Mouse (Mus musculus): Measurements from ENCODE around the gene Gm572. TPM values are rescaled to one million over a fixed set of nuclear protein-coding genes. Genes with fewer than 3 reads are reported as not detected.

Gm572 gene
- polyA plus RNA-seq, 1 experiment from 2014 or later = not detected

DNA sequence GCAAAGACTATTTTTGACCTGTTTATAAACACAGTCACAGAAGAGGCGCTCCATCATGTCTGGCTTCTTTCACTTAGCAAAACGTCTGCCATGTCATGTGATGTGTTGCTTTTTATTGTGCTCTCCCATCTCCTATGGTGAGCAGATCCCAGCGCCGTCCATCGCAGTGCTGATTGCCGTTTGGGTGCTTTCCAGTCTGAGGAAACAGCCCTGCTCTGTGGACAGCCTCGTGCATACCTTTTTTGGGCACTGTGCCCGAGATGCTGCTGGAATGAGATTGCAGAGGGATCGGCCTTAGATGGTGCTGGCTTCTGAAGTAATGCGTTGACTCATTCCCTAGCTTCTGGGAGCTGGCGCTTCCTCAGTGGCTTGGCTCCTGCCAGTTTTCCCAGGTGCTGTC is 3.5 kb downstream of the Gm572 start:
- ATAC-seq (replicated peaks; ENCODE audit: low FRiP score, low TSS enrichment, low read depth) (peak; percentile 57; the same call in 1 of the 2 replicates), DNase-seq (ENCODE audit: low spot score) (peak; percentile 67)
- no peak overlapping the region for H3K9ac ChIP-seq (ENCODE audit: low read length)
- no peaks in the 10 kb centered on the region for H3K27me3 ChIP-seq (replicated peaks; ENCODE audit: control insufficient read depth, insufficient read depth, low read length)
- WGBS = 29% methylated on average over 11 of the region's 11 CpGs
- H3K4me2 ChIP-seq (ENCODE audit: low read length) = no peak overlapping the region
- H3K9me3 ChIP-seq (ENCODE audit: control insufficient read depth, low read length) = no peaks in the 10 kb centered on the region
- peaks cover 5% of the 10 kb centered on the region; the same call in 1 of the 2 replicates for H3K4me1 ChIP-seq (replicated peaks; ENCODE audit: control insufficient read depth, insufficient read depth, low read length)
- H3K36me3 ChIP-seq (ENCODE audit: control insufficient read depth, insufficient read depth, low read length) = no peaks in the 10 kb centered on the region
- no peak overlapping the region for H3K4me3 ChIP-seq (ENCODE audit: low read depth, low read length)
- H3K27ac ChIP-seq (ENCODE audit: low read depth) = peak overlapping the region; percentile 43; the same call in 1 of the 2 replicates

DNA sequence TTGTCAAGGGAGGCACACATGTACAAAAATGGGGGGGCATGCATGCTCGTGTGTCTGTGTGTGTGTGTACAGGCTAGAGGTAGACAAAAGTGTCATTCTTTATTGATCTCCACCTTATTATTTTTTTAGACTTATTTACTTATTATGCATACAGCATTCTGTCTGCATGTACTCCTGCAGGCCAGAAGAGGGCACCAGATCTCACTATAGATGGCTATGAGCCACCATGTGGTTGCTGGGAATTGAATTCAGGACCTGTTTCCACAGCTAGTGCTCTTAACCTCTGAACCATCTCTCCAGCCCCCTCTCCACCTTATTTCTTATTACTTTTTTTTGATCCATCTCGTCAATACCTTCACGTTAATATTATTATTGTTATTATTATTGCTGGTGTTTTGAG is 6.2 kb downstream of the Gm572 start:
- DNase-seq (ENCODE audit: low spot score) = no peak
- H3K4me2 ChIP-seq (ENCODE audit: low read length) = no peak overlapping the region
- no peaks in the 10 kb centered on the region for H3K4me1 ChIP-seq (replicated peaks; ENCODE audit: control insufficient read depth, insufficient read depth, low read length)
- 70% methylated on average over 3 of the region's 3 CpGs for WGBS
- 0 out of 2 replicates have a peak, but pooled peaks cover 3% of the 10 kb centered on the region for H3K9me3 ChIP-seq (ENCODE audit: control insufficient read depth, low read length)
- H3K9ac ChIP-seq (ENCODE audit: low read length) = no peak overlapping the region
- no peak overlapping the region for H3K4me3 ChIP-seq (ENCODE audit: low read depth, low read length)
- H3K36me3 ChIP-seq (ENCODE audit: control insufficient read depth, insufficient read depth, low read length) = no peaks in the 10 kb centered on the region
- no peak for ATAC-seq (replicated peaks; ENCODE audit: low FRiP score, low TSS enrichment, low read depth)
- H3K27me3 ChIP-seq (replicated peaks; ENCODE audit: control insufficient read depth, insufficient read depth, low read length) = no peaks in the 10 kb centered on the region
- H3K27ac ChIP-seq (ENCODE audit: low read depth) = no peak overlapping the region

DNA sequence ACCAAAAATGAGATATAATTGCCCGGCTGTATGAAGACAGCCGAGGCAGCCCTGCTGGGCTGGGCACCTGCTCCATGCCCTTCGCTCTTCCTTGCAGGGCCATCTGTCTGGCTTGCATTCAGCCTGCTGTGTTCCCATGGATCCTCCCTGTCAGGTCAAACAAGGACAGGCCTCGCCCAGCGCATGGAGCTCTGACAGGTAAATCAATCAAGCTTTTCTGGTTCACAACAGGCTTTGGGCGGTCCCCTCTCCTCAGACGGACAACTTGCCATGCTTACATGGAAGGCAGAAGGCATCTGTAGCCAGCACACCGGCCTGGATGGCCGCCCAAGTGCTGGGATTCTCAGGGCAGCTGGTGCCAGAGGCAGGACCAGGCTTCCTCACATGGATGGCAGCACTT is 7.9 kb downstream of the Gm572 start:
- no peak overlapping the region for H3K4me2 ChIP-seq (ENCODE audit: low read length)
- H3K9me3 ChIP-seq (ENCODE audit: control insufficient read depth, low read length) = 0 out of 2 replicates have a peak, but pooled peaks cover 3% of the 10 kb centered on the region
- no peaks in the 10 kb centered on the region for H3K27me3 ChIP-seq (replicated peaks; ENCODE audit: control insufficient read depth, insufficient read depth, low read length)
- 53% methylated on average over 9 of the region's 9 CpGs for WGBS
- ATAC-seq (replicated peaks; ENCODE audit: low FRiP score, low TSS enrichment, low read depth) = peak; percentile 54; the same call in 1 of the 2 replicates
- no peaks in the 10 kb centered on the region for H3K36me3 ChIP-seq (ENCODE audit: control insufficient read depth, insufficient read depth, low read length)
- DNase-seq (ENCODE audit: low spot score) = no peak
- H3K4me1 ChIP-seq (replicated peaks; ENCODE audit: control insufficient read depth, insufficient read depth, low read length) = no peaks in the 10 kb centered on the region
- no peak overlapping the region for H3K27ac ChIP-seq (ENCODE audit: low read depth)
- H3K4me3 ChIP-seq (ENCODE audit: low read depth, low read length) = no peak overlapping the region
- H3K9ac ChIP-seq (ENCODE audit: low read length) = no peak overlapping the region

DNA sequence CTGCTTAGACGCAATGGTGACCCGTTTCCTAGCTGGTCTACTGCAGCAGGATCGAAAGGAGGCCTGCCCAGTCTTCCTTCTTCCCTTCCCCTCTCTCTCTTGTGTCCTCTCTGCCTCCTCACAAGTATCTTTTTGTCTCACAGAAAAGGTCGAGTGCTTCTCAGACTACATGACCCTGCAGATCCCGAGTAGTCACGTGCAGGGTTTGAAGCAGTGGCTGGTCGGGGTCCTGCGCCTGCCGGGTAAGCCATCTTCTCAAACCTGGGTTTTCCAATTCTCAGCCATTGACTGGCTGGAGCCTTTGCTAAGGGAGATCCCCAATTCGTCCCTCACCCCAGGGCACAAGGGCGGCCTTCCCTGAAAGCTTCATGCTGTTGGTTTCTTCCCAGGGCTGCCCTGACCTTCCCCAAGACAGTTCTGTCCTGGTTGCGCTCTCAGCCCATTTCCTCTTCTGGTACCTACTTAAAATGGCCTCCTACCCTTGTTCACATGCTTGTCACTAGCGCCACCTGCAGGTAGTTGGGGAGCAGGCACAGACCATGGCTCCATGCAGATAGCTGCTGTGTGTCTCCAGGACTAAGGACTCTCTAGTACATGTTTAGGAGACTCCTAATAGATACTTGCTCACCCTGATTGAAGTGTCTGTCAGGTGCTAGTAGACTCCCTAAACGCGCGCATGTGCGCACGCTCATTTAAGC is 11.7 kb downstream of the Gm572 start:
- H3K27ac ChIP-seq (ENCODE audit: low read depth) = no peak overlapping the region
- no peaks in the 10 kb centered on the region for H3K27me3 ChIP-seq (replicated peaks; ENCODE audit: control insufficient read depth, insufficient read depth, low read length)
- no peaks in the 10 kb centered on the region for H3K4me1 ChIP-seq (replicated peaks; ENCODE audit: control insufficient read depth, insufficient read depth, low read length)
- H3K4me2 ChIP-seq (ENCODE audit: low read length) = no peak overlapping the region
- no peak for DNase-seq (ENCODE audit: low spot score)
- H3K4me3 ChIP-seq (ENCODE audit: low read depth, low read length) = no peak overlapping the region
- 84% methylated on average over 18 of the region's 18 CpGs for WGBS
- no peak for ATAC-seq (replicated peaks; ENCODE audit: low FRiP score, low TSS enrichment, low read depth)
- no peak overlapping the region for H3K9ac ChIP-seq (ENCODE audit: low read length)
- 0 out of 2 replicates have a peak, but pooled peaks cover 3% of the 10 kb centered on the region for H3K9me3 ChIP-seq (ENCODE audit: control insufficient read depth, low read length)
- H3K36me3 ChIP-seq (ENCODE audit: control insufficient read depth, insufficient read depth, low read length) = no peaks in the 10 kb centered on the region

DNA sequence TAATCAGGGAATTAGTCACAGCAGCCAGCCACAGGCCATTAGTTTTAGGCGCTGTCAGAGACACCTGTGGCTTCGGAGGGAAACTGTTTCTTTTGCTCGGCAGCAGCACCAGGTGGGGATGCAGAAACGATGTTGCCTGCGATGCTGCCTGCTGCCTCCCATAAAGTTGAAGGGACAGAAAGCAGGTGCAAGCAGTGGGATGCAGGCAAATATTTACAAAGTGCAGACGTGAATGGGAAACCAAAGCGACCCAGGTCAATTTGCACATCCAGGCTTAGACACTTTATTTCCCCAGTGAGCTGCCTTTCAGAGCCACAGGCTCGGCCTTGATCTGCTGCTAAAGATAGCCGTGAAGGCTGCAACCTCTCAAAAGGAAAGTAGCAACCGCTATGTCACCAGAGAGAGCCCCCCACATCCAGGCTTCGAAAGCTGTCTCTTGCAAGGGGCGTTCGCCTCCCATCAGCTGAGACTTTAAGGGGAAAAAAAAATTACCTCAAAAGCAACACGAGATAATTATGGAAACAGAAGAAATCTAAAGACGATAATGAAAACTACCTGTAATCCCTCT is 13.7 kb downstream of the Gm572 start:
- H3K9ac ChIP-seq (ENCODE audit: low read length) = no peak overlapping the region
- H3K36me3 ChIP-seq (ENCODE audit: control insufficient read depth, insufficient read depth, low read length) = no peaks in the 10 kb centered on the region
- H3K9me3 ChIP-seq (ENCODE audit: control insufficient read depth, low read length) = 0 out of 2 replicates have a peak, but pooled peaks cover 3% of the 10 kb centered on the region
- H3K4me1 ChIP-seq (replicated peaks; ENCODE audit: control insufficient read depth, insufficient read depth, low read length) = no peaks in the 10 kb centered on the region
- H3K4me2 ChIP-seq (ENCODE audit: low read length) = no peak overlapping the region
- H3K27ac ChIP-seq (ENCODE audit: low read depth) = no peak overlapping the region
- no peak overlapping the region for H3K4me3 ChIP-seq (ENCODE audit: low read depth, low read length)
- no peaks in the 10 kb centered on the region for H3K27me3 ChIP-seq (replicated peaks; ENCODE audit: control insufficient read depth, insufficient read depth, low read length)
- no peak for DNase-seq (ENCODE audit: low spot score)
- no peak for ATAC-seq (replicated peaks; ENCODE audit: low FRiP score, low TSS enrichment, low read depth)
- WGBS = 24% methylated on average over 15 of the region's 15 CpGs

DNA sequence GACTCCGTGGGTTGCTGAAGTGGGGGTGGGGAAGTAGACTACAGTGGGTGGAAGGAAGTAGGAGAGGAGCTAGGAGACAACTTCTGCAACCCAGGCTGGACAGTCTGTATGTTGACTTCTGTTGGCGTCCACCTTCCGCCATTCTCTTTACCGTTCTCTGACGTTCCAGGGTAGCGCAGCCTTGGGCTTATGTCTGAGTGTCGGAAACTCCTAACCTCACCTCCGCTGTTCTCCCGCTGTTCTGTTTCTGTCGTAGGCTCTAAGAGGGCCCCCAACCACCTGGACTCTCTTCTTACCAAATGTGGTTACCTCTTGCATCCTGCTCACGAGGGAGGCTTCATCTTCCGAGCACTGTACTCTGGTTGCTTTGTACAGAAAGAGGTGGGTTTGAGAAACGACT is 14.7 kb downstream of the Gm572 start:
- Histone ChIP-seq H3K9me3 (ENCODE audit: control insufficient read depth, low read length) (0 out of 2 replicates have a peak, but pooled peaks cover 3% of the 10 kb centered on the region), H3K9ac (ENCODE audit: low read length) (no peak overlapping the region), H3K36me3 (ENCODE audit: control insufficient read depth, insufficient read depth, low read length) (no peaks in the 10 kb centered on the region), H3K4me3 (ENCODE audit: low read depth, low read length) (no peak overlapping the region), H3K27me3 (replicated peaks; ENCODE audit: control insufficient read depth, insufficient read depth, low read length) (no peaks in the 10 kb centered on the region), H3K4me1 (replicated peaks; ENCODE audit: control insufficient read depth, insufficient read depth, low read length) (no peaks in the 10 kb centered on the region), H3K27ac (ENCODE audit: low read depth) (no peak overlapping the region), H3K4me2 (ENCODE audit: low read length) (no peak overlapping the region)
- DNase-seq (ENCODE audit: low spot score) = no peak
- no peak for ATAC-seq (replicated peaks; ENCODE audit: low FRiP score, low TSS enrichment, low read depth)
- WGBS = 80% methylated on average over 13 of the region's 13 CpGs

DNA sequence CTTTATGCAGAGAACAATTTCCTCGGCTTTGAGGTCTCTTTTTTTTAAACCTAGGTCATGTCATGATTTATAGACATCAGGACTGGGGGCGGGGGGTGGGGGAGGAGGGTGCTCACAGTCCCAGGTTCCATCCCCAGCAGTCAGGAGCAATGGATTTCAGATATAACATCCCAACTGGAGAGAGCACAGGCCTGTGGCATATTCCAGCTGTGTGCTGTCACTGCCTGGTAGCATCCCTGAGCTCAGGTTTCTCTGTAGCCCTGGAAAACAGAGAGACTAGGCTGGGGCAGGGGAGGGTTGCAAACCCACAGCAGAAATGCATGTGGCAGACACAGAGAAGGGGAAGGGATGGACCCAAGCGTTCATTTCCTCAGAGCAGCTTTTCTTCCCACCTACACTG is 17.1 kb downstream of the Gm572 start:
- Histone ChIP-seq H3K9ac (ENCODE audit: low read length) (no peak overlapping the region), H3K9me3 (ENCODE audit: control insufficient read depth, low read length) (no peaks in the 10 kb centered on the region), H3K27ac (ENCODE audit: low read depth) (no peak overlapping the region), H3K4me3 (ENCODE audit: low read depth, low read length) (no peak overlapping the region), H3K4me1 (replicated peaks; ENCODE audit: control insufficient read depth, insufficient read depth, low read length) (no peaks in the 10 kb centered on the region), H3K4me2 (ENCODE audit: low read length) (no peak overlapping the region), H3K36me3 (ENCODE audit: control insufficient read depth, insufficient read depth, low read length) (no peaks in the 10 kb centered on the region), H3K27me3 (replicated peaks; ENCODE audit: control insufficient read depth, insufficient read depth, low read length) (no peaks in the 10 kb centered on the region)
- no peak for DNase-seq (ENCODE audit: low spot score)
- whole genome bisulfite sequencing = 27% methylated on average over 3 of the region's 3 CpGs
- no peak for ATAC-seq (replicated peaks; ENCODE audit: low FRiP score, low TSS enrichment, low read depth)

DNA sequence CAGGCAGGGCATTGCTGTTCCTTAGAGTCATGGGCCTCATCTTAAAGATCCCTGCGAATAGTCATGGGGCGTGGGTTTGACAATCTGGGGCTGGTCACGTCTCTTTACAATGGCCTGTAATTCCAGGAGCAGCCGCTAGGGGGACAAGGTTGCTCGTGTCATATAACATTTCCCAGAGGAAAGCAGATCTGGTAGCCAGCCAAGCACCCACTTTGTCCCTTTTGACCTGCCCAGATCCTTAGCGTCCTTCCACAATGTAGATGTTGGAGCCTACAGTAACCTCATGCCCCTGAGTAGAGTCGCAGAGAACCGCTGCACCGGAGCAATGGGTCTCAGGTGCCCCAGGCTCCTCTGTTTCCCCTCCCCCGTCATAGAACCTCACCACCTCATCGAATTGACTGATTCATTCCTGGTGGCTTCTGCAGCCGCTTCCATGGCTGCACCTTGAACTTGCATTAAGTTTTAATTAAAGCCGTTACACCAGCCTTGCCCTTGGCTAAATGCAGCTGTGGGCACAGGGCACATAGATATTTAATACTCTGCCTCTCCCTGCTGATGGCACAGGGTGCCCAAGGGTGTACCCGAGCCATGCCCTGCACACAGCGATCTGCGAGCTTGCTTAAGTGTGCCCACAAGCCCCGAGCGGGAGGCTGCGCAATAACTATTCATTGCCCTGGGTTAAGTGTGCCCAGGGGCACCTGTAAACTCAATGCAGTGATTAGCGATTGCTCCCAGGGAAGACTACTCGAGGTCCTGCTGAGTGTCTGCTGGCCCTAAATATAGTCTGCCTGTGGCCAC is 19.2 kb downstream of the Gm572 start:
- H3K4me1 ChIP-seq (replicated peaks; ENCODE audit: control insufficient read depth, insufficient read depth, low read length) = no peaks in the 10 kb centered on the region
- H3K27ac ChIP-seq (ENCODE audit: low read depth) = no peak overlapping the region
- DNase-seq (ENCODE audit: low spot score) (peak; percentile 94), ATAC-seq (replicated peaks; ENCODE audit: low FRiP score, low TSS enrichment, low read depth) (peak; percentile 45; the same call in 1 of the 2 replicates)
- H3K4me3 ChIP-seq (ENCODE audit: low read depth, low read length) = no peak overlapping the region
- no peaks in the 10 kb centered on the region for H3K27me3 ChIP-seq (replicated peaks; ENCODE audit: control insufficient read depth, insufficient read depth, low read length)
- H3K4me2 ChIP-seq (ENCODE audit: low read length) = peak overlapping the region; percentile 18; the same call in 1 of the 2 replicates
- H3K36me3 ChIP-seq (ENCODE audit: control insufficient read depth, insufficient read depth, low read length) = no peaks in the 10 kb centered on the region
- H3K9ac ChIP-seq (ENCODE audit: low read length) = no peak overlapping the region
- H3K9me3 ChIP-seq (ENCODE audit: control insufficient read depth, low read length) = no peaks in the 10 kb centered on the region
- WGBS = 38% methylated on average over 21 of the region's 21 CpGs

Measured in intestine, embryonic 14.5 days (tissue).